Mouse (Mus musculus) CH12.LX (cell line): ENCODE data around the gene Pirt.

Experiments
- CHD1 ChIP-seq: IDR thresholded peaks from 2 replicates; pipeline ENCODE4 v1.6.1; 2012; ENCODE audit warnings: low read depth, low read length, improper control_type of control experiment, inconsistent platforms
- CTCF ChIP-seq, 2 experiments: IDR thresholded peaks in 1 of 2; conservative IDR thresholded peaks in 1 of 2; 2 replicates each; pipeline ENCODE4 v1.5.1; 2011 to 2012; ENCODE audit warnings: low read depth in 2 of 2, low read length in 2 of 2, improper control_type of control experiment in 1 of 2, inconsistent platforms in 1 of 2, mild to moderate bottlenecking in 1 of 2, moderate library complexity in 1 of 2
- MXI1 ChIP-seq: IDR thresholded peaks from 2 replicates; pipeline ENCODE4 v1.6.1; 2011; ENCODE audit warnings: mild to moderate bottlenecking, low read depth, low read length, improper control_type of control experiment
- POLR2A ChIP-seq: IDR thresholded peaks from 2 replicates; pipeline ENCODE4 v1.6.1; 2011; ENCODE audit warnings: low read depth, mild to moderate bottlenecking, improper control_type of control experiment, low read length

DNA sequence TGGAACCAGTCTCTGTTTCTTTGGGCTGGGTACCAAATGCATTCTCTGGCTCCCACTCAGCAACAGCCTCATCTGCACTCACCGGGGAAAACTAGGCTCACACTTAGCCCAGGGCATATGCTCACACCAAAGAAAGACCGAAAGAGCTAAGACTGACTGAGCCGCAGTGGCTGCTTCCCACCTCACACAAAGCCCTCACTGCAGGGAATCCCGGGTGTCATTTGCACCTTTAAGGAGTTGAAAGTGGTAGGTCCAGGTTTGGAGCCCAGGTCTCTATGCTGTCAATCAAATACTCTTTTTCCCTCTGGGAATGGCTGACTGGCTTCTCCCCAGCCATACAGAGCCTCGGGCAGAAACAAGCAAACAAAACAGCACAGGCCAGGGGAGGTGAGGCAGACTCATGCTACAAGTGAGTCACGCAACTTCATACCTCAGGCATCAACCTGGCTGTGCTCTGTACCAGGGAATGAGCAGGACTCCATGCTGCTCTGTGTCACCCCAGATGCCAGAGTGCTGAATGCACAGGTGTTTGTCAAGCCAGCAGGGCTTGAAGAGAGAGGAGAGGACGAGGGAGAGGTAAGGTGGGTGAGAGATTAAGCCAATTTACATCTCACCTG is 54.8 kb downstream of the Pirt start:
- TF ChIP-seq MXI1 (no peak), POLR2A (no peak), CHD1 (no peak), CTCF (conservative IDR thresholded peaks at IDR 0.05 in 1 of 2, IDR thresholded peaks at IDR 0.05 in 1 of 2; ENCODE audit: low read depth in 2 of 2, low read length in 2 of 2) (no peak)
